Mouse (Mus musculus): ENCODE results near the gene Csrp3. TPM values are rescaled to one million over a fixed set of nuclear protein-coding genes. Genes with fewer than 3 reads are reported as not detected.

The Csrp3 gene
- polyA plus RNA-seq, 1 experiment from 2014 or later, result 0.19 TPM

GRCm38 (mm10) chr7:48813594-48813993 lies 34.2 kb downstream of the Csrp3 start:
- Histone ChIP-seq H3K9ac (replicated peaks) (no peak overlapping the region), H3K4me1 (replicated peaks) (no peaks in the 10 kb centered on the region), H3K27ac (no peak overlapping the region), H3K9me3 (no peaks in the 10 kb centered on the region), H3K36me3 (peaks cover 60% of the 10 kb centered on the region), H3K27me3 (no peaks in the 10 kb centered on the region), H3K4me2 (replicated peaks) (no peak overlapping the region), H3K4me3 (replicated peaks) (no peak overlapping the region)
- WGBS, result 92% methylated on average over 1 of the region's 1 CpGs
- no peak for ATAC-seq

GRCm38 (mm10) chr7:48812358-48812757 lies 35.5 kb downstream of the Csrp3 start:
- H3K36me3 ChIP-seq, result peaks cover 57% of the 10 kb centered on the region
- H3K9ac ChIP-seq (replicated peaks), result no peak overlapping the region
- no peak overlapping the region for H3K27ac ChIP-seq
- H3K4me1 ChIP-seq (replicated peaks), result no peaks in the 10 kb centered on the region
- no peak for ATAC-seq
- H3K4me3 ChIP-seq (replicated peaks), result no peak overlapping the region
- no peaks in the 10 kb centered on the region for H3K9me3 ChIP-seq
- H3K27me3 ChIP-seq, result no peaks in the 10 kb centered on the region
- H3K4me2 ChIP-seq (replicated peaks), result no peak overlapping the region

GRCm38 (mm10) chr7:48810652-48811051 lies 37.2 kb downstream of the Csrp3 start:
- 96% methylated on average over 1 of the region's 1 CpGs for whole genome bisulfite sequencing
- Histone ChIP-seq H3K36me3 (peaks cover 62% of the 10 kb centered on the region), H3K4me2 (replicated peaks) (no peak overlapping the region), H3K4me1 (replicated peaks) (no peaks in the 10 kb centered on the region), H3K4me3 (replicated peaks) (no peak overlapping the region), H3K9me3 (no peaks in the 10 kb centered on the region), H3K27me3 (no peaks in the 10 kb centered on the region), H3K27ac (no peak overlapping the region), H3K9ac (replicated peaks) (no peak overlapping the region)
- no peak for ATAC-seq

GRCm38 (mm10) chr7:48806587-48806986 lies 41.2 kb downstream of the Csrp3 start:
- H3K27me3 ChIP-seq, result no peaks in the 10 kb centered on the region
- no peak overlapping the region for H3K4me2 ChIP-seq (replicated peaks)
- H3K36me3 ChIP-seq, result peaks cover 68% of the 10 kb centered on the region
- H3K9ac ChIP-seq (replicated peaks), result no peak overlapping the region
- no peaks in the 10 kb centered on the region for H3K9me3 ChIP-seq
- H3K4me1 ChIP-seq (replicated peaks), result no peaks in the 10 kb centered on the region
- WGBS, result 93% methylated on average over 4 of the region's 4 CpGs
- no peak overlapping the region for H3K4me3 ChIP-seq (replicated peaks)
- no peak overlapping the region for H3K27ac ChIP-seq
- no peak for ATAC-seq

- no peaks in the 10 kb centered on the region for H3K4me1 ChIP-seq (replicated peaks)
- peaks cover 55% of the 10 kb centered on the region for H3K36me3 ChIP-seq
- H3K4me2 ChIP-seq (replicated peaks), result no peak overlapping the region
- H3K9me3 ChIP-seq, result no peaks in the 10 kb centered on the region
- ATAC-seq, result 0 out of 2 replicates have a peak, but pooled peaks have one; percentile 50
- no peaks in the 10 kb centered on the region for H3K27me3 ChIP-seq
- no peak overlapping the region for H3K9ac ChIP-seq (replicated peaks)
- no peak overlapping the region for H3K27ac ChIP-seq
- no peak overlapping the region for H3K4me3 ChIP-seq (replicated peaks)
- WGBS, result 82% methylated on average over 7 of the region's 7 CpGs
Measured at GRCm38 (mm10) chr7:48803381-48803780, 44.5 kb downstream of the Csrp3 start.

- Histone ChIP-seq H3K4me2 (replicated peaks) (no peak overlapping the region), H3K9ac (replicated peaks) (no peak overlapping the region), H3K4me3 (replicated peaks) (no peak overlapping the region), H3K36me3 (peaks cover 8% of the 10 kb centered on the region), H3K4me1 (replicated peaks) (peaks cover 19% of the 10 kb centered on the region), H3K27me3 (no peaks in the 10 kb centered on the region), H3K27ac (no peak overlapping the region), H3K9me3 (no peaks in the 10 kb centered on the region)
- ATAC-seq, result no peak
- 90% methylated on average over 3 of the region's 3 CpGs for WGBS
Measured at GRCm38 (mm10) chr7:48795130-48795529, 52.7 kb downstream of the Csrp3 start.

GRCm38 (mm10) chr7:48791412-48791811 lies 56.4 kb downstream of the Csrp3 start:
- H3K4me1 ChIP-seq (replicated peaks), result peaks cover 27% of the 10 kb centered on the region
- H3K27me3 ChIP-seq, result 0 out of 2 replicates have a peak, but pooled peaks cover under 1% of the 10 kb centered on the region
- H3K27ac ChIP-seq, result no peak overlapping the region
- H3K4me2 ChIP-seq (replicated peaks), result no peak overlapping the region
- ATAC-seq, result no peak
- no peak overlapping the region for H3K4me3 ChIP-seq (replicated peaks)
- no peaks in the 10 kb centered on the region for H3K9me3 ChIP-seq
- H3K9ac ChIP-seq (replicated peaks), result no peak overlapping the region
- peaks cover 3% of the 10 kb centered on the region; the same call in 1 of the 2 replicates for H3K36me3 ChIP-seq
- 75% methylated on average over 3 of the region's 3 CpGs for WGBS

- H3K27me3 ChIP-seq, result 0 out of 2 replicates have a peak, but pooled peaks cover 2% of the 10 kb centered on the region
- no peaks in the 10 kb centered on the region for H3K36me3 ChIP-seq
- no peaks in the 10 kb centered on the region for H3K9me3 ChIP-seq
- 0 out of 2 replicates have a peak overlapping the region, but pooled peaks have one; percentile 2 for H3K4me3 ChIP-seq (replicated peaks)
- no peak overlapping the region for H3K27ac ChIP-seq
- WGBS, result 70% methylated on average over 4 of the region's 4 CpGs
- H3K9ac ChIP-seq (replicated peaks), result no peak overlapping the region
- H3K4me1 ChIP-seq (replicated peaks), result peaks cover 27% of the 10 kb centered on the region
- no peak for ATAC-seq
- peak overlapping the region; percentile 39 for H3K4me2 ChIP-seq (replicated peaks)
Measured at GRCm38 (mm10) chr7:48790117-48790516, 57.7 kb downstream of the Csrp3 start.

GRCm38 (mm10) chr7:48788851-48789572 lies 58.8 kb downstream of the Csrp3 start, which contains the start of gene Zdhhc13:
Gene Zdhhc13 (plus strand): TSS chr7:48789003.
- under 1% methylated on average over 57 of the region's 57 CpGs for WGBS
- Histone ChIP-seq H3K9me3 (no peaks in the 10 kb centered on the region), H3K4me1 (replicated peaks) (peaks cover 27% of the 10 kb centered on the region), H3K36me3 (no peaks in the 10 kb centered on the region), H3K9ac (replicated peaks) (peak within 1 kb of the TSS; percentile 85), H3K4me2 (replicated peaks) (peak within 1 kb of the TSS; percentile 76), H3K27me3 (0 out of 2 replicates have a peak, but pooled peaks cover 2% of the 10 kb centered on the region), H3K27ac (peak within 1 kb of the TSS; percentile 75), H3K4me3 (replicated peaks) (peak within 1 kb of the TSS; percentile 84)
- ATAC-seq, result peak; percentile 100

GRCm38 (mm10) chr7:48788348-48788747 lies 59.5 kb downstream of the Csrp3 start:
- WGBS, result 73% methylated on average over 3 of the region's 3 CpGs
- peak; percentile 14; the same call in 1 of the 2 replicates for ATAC-seq
- peaks cover 27% of the 10 kb centered on the region for H3K4me1 ChIP-seq (replicated peaks)
- H3K4me2 ChIP-seq (replicated peaks), result peak overlapping the region; percentile 76
- 0 out of 2 replicates have a peak, but pooled peaks cover 2% of the 10 kb centered on the region for H3K27me3 ChIP-seq
- H3K9ac ChIP-seq (replicated peaks), result no peak overlapping the region
- no peak overlapping the region for H3K27ac ChIP-seq
- H3K9me3 ChIP-seq, result no peaks in the 10 kb centered on the region
- peak overlapping the region; percentile 84 for H3K4me3 ChIP-seq (replicated peaks)
- H3K36me3 ChIP-seq, result no peaks in the 10 kb centered on the region

- no peak for ATAC-seq
Measured at GRCm38 (mm10) chr7:48784773-48785523, 62.9 kb downstream of the Csrp3 start.

GRCm38 (mm10) chr7:48782432-48782831 lies 65.4 kb downstream of the Csrp3 start:
- no peaks in the 10 kb centered on the region for H3K9me3 ChIP-seq
- no peak overlapping the region for H3K9ac ChIP-seq (replicated peaks)
- no peak overlapping the region for H3K27ac ChIP-seq
- no peaks in the 10 kb centered on the region for H3K36me3 ChIP-seq
- WGBS, result 89% methylated on average over 4 of the region's 4 CpGs
- no peak for ATAC-seq
- no peak overlapping the region for H3K4me3 ChIP-seq (replicated peaks)
- H3K4me2 ChIP-seq (replicated peaks), result no peak overlapping the region
- 0 out of 2 replicates have a peak, but pooled peaks cover 2% of the 10 kb centered on the region for H3K27me3 ChIP-seq
- peaks cover 3% of the 10 kb centered on the region; the same call in 1 of the 2 replicates for H3K4me1 ChIP-seq (replicated peaks)

More at GRCm38 (mm10) chr7:48784773-48785523, 62.9 kb downstream of the Csrp3 start:
- no peaks in the 10 kb centered on the region for H3K36me3 ChIP-seq
- H3K9ac ChIP-seq (replicated peaks), result no peak overlapping the region
- WGBS, result 88% methylated on average over 11 of the region's 11 CpGs
- H3K4me3 ChIP-seq (replicated peaks), result no peak overlapping the region
- H3K4me1 ChIP-seq (replicated peaks), result peaks cover 6% of the 10 kb centered on the region
- H3K27me3 ChIP-seq, result 0 out of 2 replicates have a peak, but pooled peaks cover 2% of the 10 kb centered on the region
- no peak overlapping the region for H3K4me2 ChIP-seq (replicated peaks)
- H3K27ac ChIP-seq, result no peak overlapping the region
- H3K9me3 ChIP-seq, result no peaks in the 10 kb centered on the region

Measured in midbrain, embryonic 13.5 days (tissue).